Mouse (Mus musculus) lung, adult 2 months (tissue): ENCODE measurements around the gene Hic2.

ENCODE experiments used
- CTCF ChIP-seq: fragments of 200-500 bp; IDR thresholded peaks from 2 replicates; pipeline ENCODE4 v1.5.1; 2011; ENCODE audit warnings: mild to moderate bottlenecking, low read length, control low read depth; ENCODE audit not compliant: insufficient read depth
- POLR2A ChIP-seq: fragments of 200-500 bp; IDR thresholded peaks from 2 replicates; pipeline ENCODE4 v1.6.1; 2011; ENCODE audit warnings: low read depth, mild to moderate bottlenecking, control low read depth, low read length, borderline replicate concordance; ENCODE audit errors: extremely low read depth

- no peak for TF ChIP-seq CTCF
- no peak for TF ChIP-seq POLR2A
Observed at GRCm38 (mm10) chr16:17239409-17239808, 6.0 kb downstream of the Hic2 start.
